ENCODE assay signal across 8 mouse cellular contexts in genomic region chrX:20663444-20663790, GRCm38 (mm10). TPM values are rescaled to one million over a fixed set of nuclear protein-coding genes. Genes with fewer than 3 reads are reported as not detected.
DNase-seq lines count a peak whose midpoint lies in the region; ATAC-seq and TF ChIP-seq lines count a peak whose summit lies in the region.

No protein-coding gene starts in this region.

- peak; percentile 3 for DNase-seq in heart, adult 8-10 months (ENCODE audit: low spot score)
- no peak for DNase-seq in heart, postnatal 10 days
- DNase-seq in embryonic facial prominence, embryonic 14.5 days (ENCODE audit: low spot score), result peak; percentile 21
- no peak for DNase-seq in midbrain, embryonic 11.5 days (ENCODE audit: low spot score, missing footprints)
- DNase-seq in frontal cortex, postnatal 10 days (ENCODE audit: low spot score in 2 of 2), result no peak
- DNase-seq in ovary, postnatal 14 days (ENCODE audit: low spot score), result no peak

- 23% methylated on average over 9 of the region's 9 CpGs for WGBS in embryonic facial prominence, embryonic 14.5 days
- WGBS in intestine, postnatal 0 days, result 31% methylated on average over 9 of the region's 9 CpGs
- WGBS in midbrain, embryonic 11.5 days, result 8% methylated on average over 9 of the region's 9 CpGs

- no peak for TF ChIP-seq EP300 in ES-Bruce4 (IDR thresholded peaks at IDR 0.05; ENCODE audit: insufficient read depth, low read depth, low read length)

- ATAC-seq in embryonic facial prominence, embryonic 14.5 days (ENCODE audit: low read depth), result no peak
- ATAC-seq in intestine, postnatal 0 days, result peak; percentile 9; the same call in 1 of the 2 replicates
- no peak for ATAC-seq in midbrain, embryonic 11.5 days (ENCODE audit: low FRiP score)

- H3K9ac ChIP-seq in ES-Bruce4 (ENCODE audit: low read depth, poor library complexity, severe bottlenecking), result peak overlapping the region; percentile 76
- H3K9ac ChIP-seq in embryonic facial prominence, embryonic 14.5 days (ENCODE audit: low read depth, low read length), result peak overlapping the region; percentile 76
- peak overlapping the region; percentile 72 for H3K9ac ChIP-seq in intestine, postnatal 0 days (ENCODE audit: low read depth, low read length)
- H3K9ac ChIP-seq in midbrain, embryonic 11.5 days (ENCODE audit: low read length), result peak overlapping the region; percentile 75

- peak overlapping the region; percentile 85 for H3K4me3 ChIP-seq in ES-Bruce4 (ENCODE audit: low read depth, low read length)
- H3K4me3 ChIP-seq in embryonic facial prominence, embryonic 14.5 days (ENCODE audit: low read depth, low read length), result peak overlapping the region; percentile 58
- H3K4me3 ChIP-seq in intestine, postnatal 0 days (ENCODE audit: low read depth, low read length), result peak overlapping the region; percentile 60
- peak overlapping the region; percentile 61 for H3K4me3 ChIP-seq in midbrain, embryonic 11.5 days (ENCODE audit: low read depth, low read length)

- TF ChIP-seq POLR2A in ES-Bruce4 (IDR thresholded peaks at IDR 0.05; ENCODE audit: insufficient read depth, low read length), result no peak

- no peaks in the 10 kb centered on the region for H3K9me3 ChIP-seq in ES-Bruce4 (replicated peaks; ENCODE audit: control insufficient read depth, insufficient read depth, low read length, poor library complexity, severe bottlenecking)
- no peaks in the 10 kb centered on the region for H3K9me3 ChIP-seq in embryonic facial prominence, embryonic 14.5 days (ENCODE audit: control insufficient read depth, low read length)
- no peaks in the 10 kb centered on the region for H3K9me3 ChIP-seq in intestine, postnatal 0 days (ENCODE audit: control insufficient read depth)
- no peaks in the 10 kb centered on the region for H3K9me3 ChIP-seq in midbrain, embryonic 11.5 days (ENCODE audit: control insufficient read depth, low read length)

- no peaks in the 10 kb centered on the region for H3K4me1 ChIP-seq in ES-Bruce4 (ENCODE audit: control insufficient read depth, insufficient read depth, low read length)
- H3K4me1 ChIP-seq in embryonic facial prominence, embryonic 14.5 days (ENCODE audit: control insufficient read depth, insufficient read depth, low read length), result no peaks in the 10 kb centered on the region
- H3K4me1 ChIP-seq in intestine, postnatal 0 days (replicated peaks; ENCODE audit: control insufficient read depth, insufficient read depth, low read length), result 0 out of 2 replicates have a peak, but pooled peaks cover 2% of the 10 kb centered on the region
- H3K4me1 ChIP-seq in midbrain, embryonic 11.5 days (ENCODE audit: control insufficient read depth, insufficient read depth, low read length), result peaks cover 6% of the 10 kb centered on the region

- no peak for TF ChIP-seq CTCF in ES-Bruce4 (IDR thresholded peaks at IDR 0.05; ENCODE audit: low read depth, low read length)
- no peak for TF ChIP-seq CTCF in intestine, postnatal 0 days (IDR thresholded peaks at IDR 0.05; ENCODE audit: low read depth)

- no peak overlapping the region; the same call in 1 of the 2 replicates for H3K27ac ChIP-seq in ES-Bruce4 (ENCODE audit: insufficient read depth, low read length)
- 0 out of 2 replicates have a peak overlapping the region, but pooled peaks have one; percentile 33 for H3K27ac ChIP-seq in embryonic facial prominence, embryonic 14.5 days (replicated peaks; ENCODE audit: low read depth, low read length)
- H3K27ac ChIP-seq in intestine, postnatal 0 days (ENCODE audit: low read depth, low read length), result peak overlapping the region; percentile 71; the same call in 1 of the 2 replicates
- no peak overlapping the region for H3K27ac ChIP-seq in midbrain, embryonic 11.5 days (ENCODE audit: low read depth, low read length)

- intact Hi-C loops in heart, postnatal 10 days (cut with DNase I), result loop anchor here (5.0 kb wide), 1 partner anchor 284 kb away; no protein-coding TSS in a partner anchor

- H3K36me3 ChIP-seq in ES-Bruce4 (ENCODE audit: control insufficient read depth, insufficient read depth, low read length, poor library complexity, severe bottlenecking), result peaks cover 26% of the 10 kb centered on the region
- peaks cover 12% of the 10 kb centered on the region; the same call in 1 of the 2 replicates for H3K36me3 ChIP-seq in embryonic facial prominence, embryonic 14.5 days (ENCODE audit: control insufficient read depth, insufficient read depth, low read length)
- peaks cover 7% of the 10 kb centered on the region for H3K36me3 ChIP-seq in intestine, postnatal 0 days (ENCODE audit: control insufficient read depth, insufficient read depth)
- no peaks in the 10 kb centered on the region for H3K36me3 ChIP-seq in midbrain, embryonic 11.5 days (ENCODE audit: control insufficient read depth, insufficient read depth, low read length)

- H3K27me3 ChIP-seq in ES-Bruce4 (ENCODE audit: control insufficient read depth, insufficient read depth, low read length, poor library complexity, severe bottlenecking), result no peaks in the 10 kb centered on the region
- H3K27me3 ChIP-seq in embryonic facial prominence, embryonic 14.5 days (replicated peaks; ENCODE audit: control insufficient read depth, insufficient read depth, low read length), result no peaks in the 10 kb centered on the region
- H3K27me3 ChIP-seq in intestine, postnatal 0 days (replicated peaks; ENCODE audit: control insufficient read depth, insufficient read depth, low read length), result no peaks in the 10 kb centered on the region
- H3K27me3 ChIP-seq in midbrain, embryonic 11.5 days (ENCODE audit: control insufficient read depth, insufficient read depth, low read length), result no peaks in the 10 kb centered on the region

- peak overlapping the region; percentile 61 for H3K4me2 ChIP-seq in embryonic facial prominence, embryonic 14.5 days (ENCODE audit: low read depth, low read length)
- H3K4me2 ChIP-seq in intestine, postnatal 0 days (replicated peaks; ENCODE audit: low read depth), result peak overlapping the region; percentile 63
- peak overlapping the region; percentile 60 for H3K4me2 ChIP-seq in midbrain, embryonic 11.5 days

RNA-seq across cellular contexts. Expression of gene Uba1, which starts 5.3 kb away (rescaled TPM):
- 100 to 1,000 TPM; 197 to 257 (median 214) TPM for total RNA-seq in heart, adult 8-10 months (2022)
- total RNA-seq in heart, postnatal 10 days (2021), result 100 to 1,000 TPM; 260 to 271 TPM
- polyA plus RNA-seq in ES-Bruce4 (2011; ENCODE audit: insufficient read depth, insufficient read length, low read depth, missing spikeins), result 387 and 391 TPM in 2 replicates
- 165 and 192 TPM in 2 replicates for polyA plus RNA-seq in embryonic facial prominence, embryonic 14.5 days (2014; fragmentation: Nextera tagmentation; extraction: Ambion mirVana)
- polyA plus RNA-seq in intestine, postnatal 0 days (2015; fragmentation: Nextera tagmentation; extraction: Ambion mirVana), result 77.1 and 79.7 TPM in 2 replicates
- 278 and 279 TPM in 2 replicates for polyA plus RNA-seq in midbrain, embryonic 11.5 days (2014; fragmentation: Nextera tagmentation; extraction: Ambion mirVana)

RNA-seq across cellular contexts. Expression of gene Cdk16, which starts 24.3 kb away (rescaled TPM):
- 100 to 1,000 TPM; 112 to 136 (median 121) TPM for total RNA-seq in heart, adult 8-10 months (2022)
- 100 to 1,000 TPM; 169 to 183 TPM for total RNA-seq in heart, postnatal 10 days (2021)
- 83.3 and 94.9 TPM in 2 replicates for polyA plus RNA-seq in ES-Bruce4 (2011; ENCODE audit: insufficient read depth, insufficient read length, low read depth, missing spikeins)
- 97.5 and 97.7 TPM in 2 replicates for polyA plus RNA-seq in embryonic facial prominence, embryonic 14.5 days (2014; fragmentation: Nextera tagmentation; extraction: Ambion mirVana)
- polyA plus RNA-seq in intestine, postnatal 0 days (2015; fragmentation: Nextera tagmentation; extraction: Ambion mirVana), result 50.0 and 51.6 TPM in 2 replicates
- 86.5 and 98.7 TPM in 2 replicates for polyA plus RNA-seq in midbrain, embryonic 11.5 days (2014; fragmentation: Nextera tagmentation; extraction: Ambion mirVana)

RNA-seq across cellular contexts. Expression of gene Usp11, which starts 40.3 kb away (rescaled TPM):
- total RNA-seq in heart, adult 8-10 months (2022), result 1 to 10 TPM; 3.7 to 7.3 (median 5.9) TPM
- 10 to 100 TPM; 10.8 to 11.0 TPM for total RNA-seq in heart, postnatal 10 days (2021)
- polyA plus RNA-seq in ES-Bruce4 (2011; ENCODE audit: insufficient read depth, insufficient read length, low read depth, missing spikeins), result 50.9 and 52.2 TPM in 2 replicates
- 46.4 and 49.5 TPM in 2 replicates for polyA plus RNA-seq in embryonic facial prominence, embryonic 14.5 days (2014; fragmentation: Nextera tagmentation; extraction: Ambion mirVana)
- polyA plus RNA-seq in intestine, postnatal 0 days (2015; fragmentation: Nextera tagmentation; extraction: Ambion mirVana), result 3.8 and 4.1 TPM in 2 replicates
- polyA plus RNA-seq in midbrain, embryonic 11.5 days (2014; fragmentation: Nextera tagmentation; extraction: Ambion mirVana), result 78.4 and 80.5 TPM in 2 replicates

RNA-seq across cellular contexts. Expression of gene Ndufb11, which starts 46.0 kb away (rescaled TPM):
- 100 to 1,000 TPM; 611 to 795 (median 691) TPM for total RNA-seq in heart, adult 8-10 months (2022)
- total RNA-seq in heart, postnatal 10 days (2021), result 100 to 1,000 TPM; 586 to 630 TPM
- 110 and 121 TPM in 2 replicates for polyA plus RNA-seq in ES-Bruce4 (2011; ENCODE audit: insufficient read depth, insufficient read length, low read depth, missing spikeins)
- 259 and 273 TPM in 2 replicates for polyA plus RNA-seq in embryonic facial prominence, embryonic 14.5 days (2014; fragmentation: Nextera tagmentation; extraction: Ambion mirVana)
- 327 and 339 TPM in 2 replicates for polyA plus RNA-seq in intestine, postnatal 0 days (2015; fragmentation: Nextera tagmentation; extraction: Ambion mirVana)
- polyA plus RNA-seq in midbrain, embryonic 11.5 days (2014; fragmentation: Nextera tagmentation; extraction: Ambion mirVana), result 193 and 197 TPM in 2 replicates

RNA-seq across cellular contexts. Expression of gene Rbm10, which starts 46.1 kb away (rescaled TPM):
- total RNA-seq in heart, adult 8-10 months (2022), result 10 to 100 TPM; 16.6 to 21.8 (median 18.6) TPM
- 10 to 100 TPM; 24.1 to 29.5 TPM for total RNA-seq in heart, postnatal 10 days (2021)
- 40.5 and 41.4 TPM in 2 replicates for polyA plus RNA-seq in ES-Bruce4 (2011; ENCODE audit: insufficient read depth, insufficient read length, low read depth, missing spikeins)
- polyA plus RNA-seq in embryonic facial prominence, embryonic 14.5 days (2014; fragmentation: Nextera tagmentation; extraction: Ambion mirVana), result 43.5 and 51.3 TPM in 2 replicates
- 15.8 and 16.3 TPM in 2 replicates for polyA plus RNA-seq in intestine, postnatal 0 days (2015; fragmentation: Nextera tagmentation; extraction: Ambion mirVana)
- polyA plus RNA-seq in midbrain, embryonic 11.5 days (2014; fragmentation: Nextera tagmentation; extraction: Ambion mirVana), result 56.8 and 72.4 TPM in 2 replicates

Comparison
In these comparisons a context has a peak if more than half of its experiments do, and no peak if none do; other contexts are left out.
1. DNase-seq: peak in heart, adult 8-10 months (single experiment) and embryonic facial prominence, embryonic 14.5 days (single experiment); none in heart, postnatal 10 days (0 of 2), midbrain, embryonic 11.5 days (single experiment), frontal cortex, postnatal 10 days (0 of 2) and ovary, postnatal 14 days (single experiment).
2. H3K27ac ChIP-seq: peak in embryonic facial prominence, embryonic 14.5 days (single experiment) and intestine, postnatal 0 days (single experiment); none in ES-Bruce4 (single experiment) and midbrain, embryonic 11.5 days (single experiment).
3. Peak in every context shown above with its lines, with median percentiles within 50 percentile points of each other: H3K4me3 ChIP-seq, H3K9ac ChIP-seq and H3K4me2 ChIP-seq.